Mouse (Mus musculus) heart, embryonic 11.5 days (tissue): ENCODE data around the gene Tas2r137. TPM values are rescaled to one million over a fixed set of nuclear protein-coding genes. Genes with fewer than 3 reads are reported as not detected.

Experiments used
- ATAC-seq: fragments of 200-750 bp; cut with Nextera tagmentation; replicated peaks from 2 replicates; pipeline ENCODE4 v1.8.0; 2017; ENCODE audit warnings: moderate library complexity; ENCODE audit not compliant: insufficient number of reproducible peaks, low FRiP score, low TSS enrichment
- H3K27ac ChIP-seq: fragments of 300-500 bp; sonication (generic); 2 replicates; pipeline ENCODE4 v1.5.1; 2014; ENCODE audit warnings: mild to moderate bottlenecking, low read depth, low read length
- H3K27me3 ChIP-seq: fragments of 300-500 bp; sonication (generic); 2 replicates; pipeline ENCODE4 v1.6.1; 2014; ENCODE audit warnings: mild to moderate bottlenecking, low read length, mixed read lengths; ENCODE audit not compliant: control insufficient read depth, insufficient read depth
- H3K36me3 ChIP-seq: fragments of 300-500 bp; sonication (generic); 2 replicates; pipeline ENCODE4 v1.6.1; 2014; ENCODE audit warnings: mild to moderate bottlenecking, low read length, moderate library complexity, mixed read lengths; ENCODE audit not compliant: control insufficient read depth, insufficient read depth
- H3K4me1 ChIP-seq: fragments of 300-500 bp; sonication (generic); 2 replicates; pipeline ENCODE4 v1.6.1; 2014; ENCODE audit warnings: low read length; ENCODE audit not compliant: control insufficient read depth, insufficient read depth
- H3K4me2 ChIP-seq: fragments of 300-500 bp; sonication (generic); 2 replicates; pipeline ENCODE4 v1.6.1; 2014; ENCODE audit warnings: mild to moderate bottlenecking, moderate library complexity
- H3K4me3 ChIP-seq: fragments of 300-500 bp; sonication (generic); 2 replicates; pipeline ENCODE4 v1.5.1; 2014; ENCODE audit warnings: low read depth, low read length
- H3K9ac ChIP-seq: fragments of 300-500 bp; sonication (generic); 2 replicates; pipeline ENCODE4 v1.6.1; 2014; ENCODE audit warnings: mild to moderate bottlenecking, low read depth, low read length, moderate library complexity
- H3K9me3 ChIP-seq: fragments of 300-500 bp; sonication (generic); replicated peaks from 2 replicates; pipeline ENCODE4 v1.6.1; 2016; ENCODE audit warnings: low read length; ENCODE audit not compliant: control insufficient read depth
- WGBS: fragments of 180-500 bp; shearing (Covaris S2); extraction: QIAGEN DNeasy Blood & Tissue Kit; methylation state at CpG from one replicate; pipeline ENCODE4 v1.1.7; 2014; ENCODE audit not compliant: insufficient replicate concordance; 5-methylcytosine and 5-hydroxymethylcytosine counted together
- polyA plus RNA-seq: library from polyadenylated mRNA; unstranded; fragments of >200 nt; fragmentation: Nextera tagmentation; extraction: Ambion mirVana; gene quantifications from 2 replicates; pipeline ENCODE4 v1.2.1, GENCODE M21; 2014

The Tas2r137 gene
- polyA plus RNA-seq, 1 experiment from 2014 or later = not detected

DNA sequence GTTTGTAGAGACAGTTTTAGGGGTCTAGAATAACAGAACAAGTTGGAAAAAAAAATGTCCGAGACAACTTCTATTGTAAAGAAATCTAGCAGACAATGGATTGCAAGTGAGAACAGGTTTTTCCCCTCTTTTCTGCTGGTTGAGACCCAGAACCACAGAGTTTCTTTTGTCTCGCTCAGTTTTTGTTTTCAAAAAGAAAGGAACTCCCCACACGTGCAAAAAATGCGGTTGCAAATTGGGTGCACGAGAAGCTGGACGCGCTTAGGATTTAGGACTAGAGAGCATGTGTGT is 19.4 kb upstream of the Tas2r137 start:
- H3K36me3 ChIP-seq = peaks cover 18% of the 10 kb centered on the region
- no peak for ATAC-seq

GRCm38 (mm10) chr6:40476132-40476531 is 14.9 kb upstream of the Tas2r137 start:
- Histone ChIP-seq H3K9me3 (no peaks in the 10 kb centered on the region), H3K27me3 (no peaks in the 10 kb centered on the region), H3K4me1 (peaks cover 4% of the 10 kb centered on the region), H3K4me3 (no peak overlapping the region), H3K9ac (no peak overlapping the region), H3K27ac (no peak overlapping the region), H3K36me3 (peaks cover 38% of the 10 kb centered on the region), H3K4me2 (no peak overlapping the region)
- 90% methylated on average over 4 of the region's 4 CpGs for WGBS
- no peak for ATAC-seq

More for the DNA sequence above, 19.4 kb upstream of the Tas2r137 start:
- Histone ChIP-seq H3K4me2 (peak overlapping the region; percentile 83), H3K4me3 (peak overlapping the region; percentile 80), H3K9me3 (no peaks in the 10 kb centered on the region), H3K27me3 (no peaks in the 10 kb centered on the region), H3K4me1 (peaks cover 4% of the 10 kb centered on the region), H3K27ac (peak overlapping the region; percentile 93), H3K9ac (peak overlapping the region; percentile 94)
- WGBS = under 1% methylated on average over 7 of the region's 7 CpGs

DNA sequence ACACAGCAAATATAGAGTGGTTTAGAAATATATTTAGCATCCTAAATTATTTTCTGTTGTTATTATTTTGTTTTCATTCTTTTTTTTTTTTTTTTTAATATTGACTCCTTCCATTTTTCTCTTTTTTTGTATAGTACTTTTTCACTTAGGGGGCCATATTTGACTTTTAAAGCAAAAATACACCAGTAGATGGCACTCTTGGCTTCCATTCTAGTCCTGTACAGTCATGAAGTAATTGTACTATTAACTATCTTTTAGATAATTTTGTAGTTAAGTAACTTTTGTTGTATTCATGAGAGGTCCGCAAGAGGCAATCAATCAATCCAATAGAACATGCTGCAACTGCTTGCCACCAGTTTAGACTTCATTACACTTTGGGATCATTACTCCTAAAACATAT is 11.3 kb upstream of the Tas2r137 start:
- no peak overlapping the region for H3K27ac ChIP-seq
- H3K9me3 ChIP-seq = no peaks in the 10 kb centered on the region
- no peak overlapping the region for H3K4me3 ChIP-seq
- H3K4me2 ChIP-seq = no peak overlapping the region
- no peaks in the 10 kb centered on the region for H3K27me3 ChIP-seq
- WGBS = 84% methylated on average over 1 of the region's 1 CpGs
- H3K9ac ChIP-seq = no peak overlapping the region
- ATAC-seq = no peak
- H3K4me1 ChIP-seq = no peaks in the 10 kb centered on the region
- H3K36me3 ChIP-seq = peaks cover 57% of the 10 kb centered on the region

GRCm38 (mm10) chr6:40482318-40482717 is 8.7 kb upstream of the Tas2r137 start:
- Histone ChIP-seq H3K9ac (no peak overlapping the region), H3K4me3 (no peak overlapping the region), H3K9me3 (no peaks in the 10 kb centered on the region), H3K27ac (no peak overlapping the region), H3K4me1 (no peaks in the 10 kb centered on the region), H3K36me3 (peaks cover 40% of the 10 kb centered on the region), H3K4me2 (no peak overlapping the region), H3K27me3 (no peaks in the 10 kb centered on the region)
- ATAC-seq = no peak
- 85% methylated on average over 5 of the region's 5 CpGs for WGBS

- Histone ChIP-seq H3K27ac (no peak within 1 kb of the TSS), H3K9me3 (no peaks in the 10 kb centered on the region), H3K9ac (no peak within 1 kb of the TSS), H3K4me1 (no peaks in the 10 kb centered on the region), H3K4me3 (no peak within 1 kb of the TSS), H3K4me2 (no peak within 1 kb of the TSS), H3K36me3 (no peaks in the 10 kb centered on the region), H3K27me3 (no peaks in the 10 kb centered on the region)
- ATAC-seq = no peak
- WGBS = 84% methylated on average over 3 of the region's 3 CpGs
Measured at GRCm38 (mm10) chr6:40493229-40493628, 2.2 kb downstream of the Tas2r137 start, which contains the start of gene Tas2r108. TSS of gene Tas2r108 (plus strand) at chr6:40493529.

DNA sequence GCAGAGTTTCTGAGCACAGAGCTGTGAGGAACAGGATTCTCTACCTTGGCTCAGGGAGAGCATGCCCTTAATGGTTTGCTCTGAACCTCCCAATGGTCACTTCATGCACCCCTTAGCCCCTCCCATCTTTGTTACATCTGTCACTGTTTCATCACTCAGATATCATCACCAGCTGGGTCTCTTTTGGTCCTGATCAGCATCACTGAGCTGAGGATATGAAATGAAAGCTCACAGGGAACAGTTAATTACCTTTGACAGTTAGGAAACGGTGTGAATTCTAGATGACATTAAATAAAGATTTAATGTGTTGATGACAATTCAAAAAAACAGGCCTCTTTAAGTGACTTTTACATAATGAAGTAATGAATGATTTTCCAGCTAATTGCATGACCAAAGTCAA is 28.4 kb downstream of the Tas2r137 start, which contains the start of gene Prss37:
TSS of gene Prss37 (minus strand) at position 101 of the 400 bp plus-strand sequence.
- ATAC-seq = no peak
- no peaks in the 10 kb centered on the region for H3K4me1 ChIP-seq
- 83% methylated on average over 1 of the region's 1 CpGs for WGBS
- H3K9ac ChIP-seq = no peak within 1 kb of the TSS
- no peak within 1 kb of the TSS for H3K4me3 ChIP-seq
- H3K4me2 ChIP-seq = no peak within 1 kb of the TSS
- H3K27ac ChIP-seq = no peak within 1 kb of the TSS
- H3K9me3 ChIP-seq = no peaks in the 10 kb centered on the region
- no peaks in the 10 kb centered on the region for H3K36me3 ChIP-seq
- no peaks in the 10 kb centered on the region for H3K27me3 ChIP-seq

Other genes with a start within 250 kb of the Tas2r137 start
- gene Agk, start 166.1 kb upstream of the Tas2r137 start, polyA plus RNA-seq = 41.5 and 48.7 TPM in 2 replicates
- gene E330009J07Rik, start 55.1 kb upstream of the Tas2r137 start, polyA plus RNA-seq = 3.4 and 3.7 TPM in 2 replicates
- not detected in 2 replicates for gene Wee2, start 52.1 kb upstream of the Tas2r137 start, polyA plus RNA-seq
- 108 and 112 TPM in 2 replicates for gene Ssbp1, start 19.9 kb upstream of the Tas2r137 start, polyA plus RNA-seq
- 0.31 TPM in 1 of 2 replicates, not detected in the other for gene Tas2r108, start 2.3 kb downstream of the Tas2r137 start, polyA plus RNA-seq
- gene Prss37, start 28.3 kb downstream of the Tas2r137 start, polyA plus RNA-seq = not detected in 2 replicates
- gene Olfr461, start 63.8 kb downstream of the Tas2r137 start, polyA plus RNA-seq = not detected in 2 replicates
- gene Olfr460, start 78.3 kb downstream of the Tas2r137 start, polyA plus RNA-seq = 0.06 TPM in 1 of 2 replicates, not detected in the other
- 0.17 and 0.57 TPM in 2 replicates for gene Clec5a, start 94.6 kb downstream of the Tas2r137 start, polyA plus RNA-seq
- gene Tas2r138, start 122.1 kb downstream of the Tas2r137 start, polyA plus RNA-seq = not detected in 2 replicates
- gene Mgam, start 137.6 kb downstream of the Tas2r137 start, polyA plus RNA-seq = 0.04 and 0.06 TPM in 2 replicates